Mouse (Mus musculus) C2C12 (cell line): ENCODE data around the gene Cdc20. TPM values are rescaled to one million over a fixed set of nuclear protein-coding genes. Genes with fewer than 3 reads are reported as not detected.

Experiments
- H3K27me3 ChIP-seq: one replicate; pipeline ENCODE4 v1.6.1; 2011; ENCODE audit not compliant: control insufficient read depth, insufficient read depth, insufficient read length
- H3K36me3 ChIP-seq: one replicate; pipeline ENCODE4 v1.6.1; 2011; ENCODE audit not compliant: control insufficient read depth, insufficient read depth
- H3K4me3 ChIP-seq: one replicate; pipeline ENCODE4 v1.5.1; 2011; ENCODE audit warnings: mild to moderate bottlenecking, control low read depth; ENCODE audit not compliant: poor library complexity, insufficient read depth, severe bottlenecking
- H3K79me2 ChIP-seq: one replicate; pipeline ENCODE4 v1.6.1; 2011; ENCODE audit not compliant: control insufficient read depth, insufficient read depth
- H3K79me3 ChIP-seq: one replicate; pipeline ENCODE4 v1.6.1; 2011; ENCODE audit warnings: low read depth, control low read depth
- H3ac ChIP-seq: one replicate; pipeline ENCODE3; 2011; ENCODE audit warnings: low read depth; ENCODE audit not compliant: control insufficient read depth, insufficient read length
- CEBPB ChIP-seq: IDR thresholded peaks from one replicate; pipeline ENCODE4 v1.6.1; 2011; ENCODE audit warnings: low read depth, mild to moderate bottlenecking, control low read depth, moderate library complexity
- CTCF ChIP-seq: IDR thresholded peaks from one replicate; pipeline ENCODE4 v1.5.1; 2011; ENCODE audit not compliant: control insufficient read depth, insufficient read depth, insufficient read length
- FOSL1 ChIP-seq: IDR thresholded peaks from one replicate; pipeline ENCODE4 v1.8.0; 2011; ENCODE audit warnings: mild to moderate bottlenecking, low read length; ENCODE audit not compliant: poor library complexity, insufficient read depth, severe bottlenecking
- MAX ChIP-seq: IDR thresholded peaks from one replicate; pipeline ENCODE4 v1.6.1; 2011; ENCODE audit warnings: mild to moderate bottlenecking, control low read depth
- MYOD1 ChIP-seq: IDR thresholded peaks from one replicate; pipeline ENCODE4 v1.6.1; 2011; ENCODE audit warnings: low read depth; ENCODE audit not compliant: control insufficient read depth, insufficient read length
- MYOG ChIP-seq: IDR thresholded peaks from one replicate; pipeline ENCODE4 v1.6.1; 2011; ENCODE audit not compliant: control insufficient read depth, insufficient read length; ENCODE audit errors: extremely low read depth
- USF1 ChIP-seq: IDR thresholded peaks from one replicate; pipeline ENCODE4 v1.6.1; 2011; ENCODE audit warnings: low read depth, mild to moderate bottlenecking, control low read depth, moderate library complexity
- polyA plus RNA-seq: library from polyadenylated mRNA; unstranded; fragments of >200 nt; fragmentation: generic; extraction: Trizol; gene quantifications from one replicate; pipeline ENCODE4 v1.2.1, GENCODE M21; 2012; ENCODE audit warnings: missing spikeins

The Cdc20 gene
- polyA plus RNA-seq, 1 experiment = 274 TPM

DNA sequence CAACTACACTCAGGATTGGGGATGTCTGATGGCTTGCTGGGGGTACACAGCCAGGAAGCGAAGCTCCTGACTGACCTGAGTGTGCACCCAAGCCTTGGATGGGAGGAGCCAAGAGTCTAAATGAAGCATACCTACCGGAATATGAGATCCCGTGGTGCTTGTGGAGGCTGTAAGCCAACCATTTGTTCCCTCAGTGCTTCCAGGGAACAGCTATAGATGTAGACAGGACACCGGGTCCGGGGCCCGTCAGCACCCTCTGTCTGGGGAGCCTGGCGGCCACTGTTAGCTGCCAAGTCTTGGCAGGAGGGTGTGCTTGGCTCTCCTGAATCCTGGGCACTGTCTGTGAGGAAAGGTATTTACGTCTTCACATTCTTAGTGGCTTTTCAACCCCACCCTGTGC lies 49.8 kb downstream of the Cdc20 start:
- peaks cover 53% of the 10 kb centered on the region for H3K36me3 ChIP-seq

DNA sequence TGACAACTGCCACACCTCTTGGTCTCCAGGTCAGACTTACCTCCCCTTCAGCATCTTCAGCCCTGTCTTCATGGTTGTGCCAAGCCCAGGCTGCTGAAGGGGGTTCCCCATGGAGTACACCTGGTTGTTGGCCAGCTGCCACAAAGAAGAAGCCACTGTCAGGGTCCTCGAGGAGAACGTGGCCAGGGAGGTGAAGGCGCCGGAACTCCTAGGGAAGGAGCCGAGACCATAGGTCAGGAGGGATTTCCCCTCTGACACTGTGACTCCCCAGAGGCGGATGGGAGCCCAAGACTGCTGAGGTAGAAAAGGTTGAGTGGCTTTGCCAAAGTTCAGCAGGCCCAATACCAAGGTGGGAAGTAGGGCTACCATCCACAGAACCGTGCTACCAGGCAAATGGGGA lies 53.9 kb downstream of the Cdc20 start:
- H3K4me3 ChIP-seq = no peak overlapping the region
- H3K27me3 ChIP-seq = no peaks in the 10 kb centered on the region
- no peaks in the 10 kb centered on the region for H3K79me2 ChIP-seq
- no peak for TF ChIP-seq MYOG
- TF ChIP-seq FOSL1 = no peak
- TF ChIP-seq CEBPB = no peak
- TF ChIP-seq MYOD1 = no peak
- TF ChIP-seq CTCF = no peak
- no peak overlapping the region for H3ac ChIP-seq
- no peaks in the 10 kb centered on the region for H3K79me3 ChIP-seq
- peaks cover 53% of the 10 kb centered on the region for H3K36me3 ChIP-seq

More for the DNA sequence above, 49.8 kb downstream of the Cdc20 start:
- Histone ChIP-seq H3ac (no peak overlapping the region), H3K79me3 (no peaks in the 10 kb centered on the region), H3K27me3 (no peaks in the 10 kb centered on the region), H3K79me2 (no peaks in the 10 kb centered on the region), H3K4me3 (no peak overlapping the region)
- no peak for TF ChIP-seq CEBPB
- TF ChIP-seq MAX = no peak
- no peak for TF ChIP-seq USF1
- TF ChIP-seq MYOG = no peak
- TF ChIP-seq MYOD1 = no peak
- no peak for TF ChIP-seq FOSL1
- TF ChIP-seq CTCF = no peak

Other genes with a start within 250 kb of the Cdc20 start
- 1.6 TPM for gene Ptprf, start 145.9 kb downstream of the Cdc20 start, polyA plus RNA-seq
- 7.6 TPM for gene Szt2, start 28.1 kb downstream of the Cdc20 start, polyA plus RNA-seq
- gene Med8, start 28.0 kb downstream of the Cdc20 start, polyA plus RNA-seq = 77.2 TPM
- gene Elovl1, start 9.3 kb downstream of the Cdc20 start, polyA plus RNA-seq = 92.3 TPM
- gene Mpl, start 20.2 kb upstream of the Cdc20 start, polyA plus RNA-seq = not detected
- not detected for gene Tie1, start 52.7 kb upstream of the Cdc20 start, polyA plus RNA-seq
- gene 2610528J11Rik, start 89.6 kb upstream of the Cdc20 start, polyA plus RNA-seq = not detected
- not detected for gene Tmem125, start 106.7 kb upstream of the Cdc20 start, polyA plus RNA-seq
- gene Cfap57, start 183.4 kb upstream of the Cdc20 start, polyA plus RNA-seq = not detected
- gene Ebna1bp2, start 183.4 kb upstream of the Cdc20 start, polyA plus RNA-seq = 106 TPM
- gene Olfr62, start 221.6 kb upstream of the Cdc20 start, polyA plus RNA-seq = not detected